Mouse (Mus musculus) lung, postnatal 36 days (tissue): Measurements from ENCODE around the gene 1810062G17Rik.
A peak's percentile ranks its signal among the peaks of the same experiment; 100 is the strongest.

ENCODE experiments used
- DNase-seq: peaks from one replicate; pipeline ENCODE4 v3.0.0; 2022; ENCODE audit warnings: mixed read lengths

Gene 1810062G17Rik

DNA sequence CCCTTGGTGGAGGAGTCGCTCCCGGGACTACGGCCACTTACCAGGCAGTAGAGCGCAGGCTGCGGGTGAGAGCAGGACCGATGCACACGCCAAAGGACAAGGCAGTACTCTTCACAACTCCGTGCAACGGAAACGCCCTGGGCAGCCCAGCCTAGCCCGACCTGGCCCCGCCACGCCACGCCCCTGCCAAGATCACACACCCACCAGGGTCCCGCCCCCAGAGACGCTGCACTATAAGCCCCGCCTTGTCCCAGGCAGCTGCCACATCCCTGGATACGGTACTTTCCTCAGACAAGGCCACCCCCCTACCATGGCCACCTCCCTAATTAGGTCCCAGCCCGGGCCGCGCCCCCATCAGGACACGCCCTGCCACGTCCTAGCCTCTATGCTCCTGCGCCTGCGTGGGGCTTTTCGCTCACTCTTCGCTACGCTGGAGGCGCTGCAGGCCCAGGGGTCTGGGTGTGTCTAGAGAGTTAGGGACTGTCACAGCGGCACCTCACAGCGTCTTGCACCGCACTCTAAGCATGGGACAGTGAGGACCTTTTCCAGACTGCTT is at the start of gene 1810062G17Rik, which contains the start of gene Anxa5:
Gene 1810062G17Rik (plus strand): TSS at position 406 of the 556 bp plus-strand sequence.
Gene Anxa5 (minus strand): TSS at position 363 of the 556 bp plus-strand sequence.
- peak; percentile 99 for DNase-seq

DNA sequence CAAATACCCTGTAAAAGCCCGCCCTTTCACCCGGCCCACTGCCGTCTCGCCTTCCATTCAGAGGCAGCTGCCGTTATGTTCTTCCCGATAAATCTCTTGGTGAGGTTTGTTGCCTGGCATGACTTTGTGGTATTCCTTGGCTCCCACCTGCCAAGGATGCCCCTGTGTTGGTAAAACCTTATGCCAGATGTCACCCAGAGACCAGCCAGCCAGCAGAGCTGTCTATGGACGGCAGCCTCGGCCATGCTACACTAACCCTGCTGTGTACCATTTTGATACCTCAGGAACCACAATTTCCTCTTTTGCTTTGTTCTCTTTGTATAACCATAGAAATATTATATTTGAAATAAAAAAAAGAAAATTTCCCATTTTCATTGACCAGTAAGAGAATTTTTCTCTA is 48.4 kb upstream of the 1810062G17Rik start:
- no peak for DNase-seq

DNA sequence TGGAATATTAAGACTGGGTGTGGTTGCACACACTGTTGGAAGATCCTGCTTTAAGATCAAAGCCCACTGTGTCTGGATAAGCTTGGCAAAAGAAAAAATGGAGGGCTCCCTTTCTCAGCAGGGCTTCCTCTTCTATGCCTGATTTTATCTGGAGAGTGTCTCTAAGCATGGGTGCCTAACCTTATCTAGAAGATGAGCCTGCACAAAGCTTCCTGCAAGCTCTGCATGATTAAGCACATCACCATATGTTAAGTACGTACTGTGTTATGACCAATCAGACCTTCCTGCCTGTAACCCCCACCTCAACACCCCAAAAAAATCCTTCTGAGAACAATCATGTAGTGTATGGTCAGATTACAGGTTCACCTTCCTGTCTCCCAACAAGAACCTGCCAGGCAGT is 45.4 kb upstream of the 1810062G17Rik start:
- DNase-seq = no peak

DNA sequence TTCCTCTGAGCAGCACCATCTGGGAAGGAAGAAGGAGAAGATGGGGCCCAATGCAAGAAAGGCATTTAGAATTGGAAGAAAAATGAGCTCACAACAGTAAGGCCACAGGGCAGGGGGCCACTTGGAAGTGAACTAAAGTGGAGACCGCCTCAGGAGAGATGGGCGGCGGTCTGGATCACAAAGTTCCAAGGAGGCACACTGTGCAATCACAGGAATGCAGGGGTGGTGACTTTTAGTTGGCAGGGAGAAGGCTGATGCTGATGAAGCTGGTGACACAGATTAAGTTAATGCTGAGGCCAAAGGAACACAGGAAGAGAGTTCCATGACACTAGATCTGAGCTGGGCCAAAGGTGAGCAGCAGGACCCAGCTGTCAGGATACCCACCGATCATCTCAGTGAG is 35.5 kb upstream of the 1810062G17Rik start:
- peak; percentile 17 for DNase-seq

DNA sequence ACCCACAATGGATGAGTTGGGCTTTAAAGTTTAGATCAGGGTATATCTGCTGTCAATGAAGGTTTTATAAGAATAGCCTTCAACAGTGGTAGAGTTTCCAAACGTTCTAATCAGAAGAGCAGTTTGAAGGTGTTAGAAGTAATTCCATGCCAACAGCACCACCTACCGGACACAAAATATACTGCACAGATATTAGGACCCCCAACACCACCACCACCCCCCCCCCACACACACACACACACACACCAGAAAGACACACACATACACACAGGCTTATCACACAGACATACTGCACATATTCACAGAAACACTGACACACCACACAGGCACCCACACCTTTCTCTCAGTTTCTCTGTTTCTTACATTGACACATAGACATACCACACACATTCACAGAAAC is 33.3 kb upstream of the 1810062G17Rik start:
- DNase-seq = peak; percentile 73

DNA sequence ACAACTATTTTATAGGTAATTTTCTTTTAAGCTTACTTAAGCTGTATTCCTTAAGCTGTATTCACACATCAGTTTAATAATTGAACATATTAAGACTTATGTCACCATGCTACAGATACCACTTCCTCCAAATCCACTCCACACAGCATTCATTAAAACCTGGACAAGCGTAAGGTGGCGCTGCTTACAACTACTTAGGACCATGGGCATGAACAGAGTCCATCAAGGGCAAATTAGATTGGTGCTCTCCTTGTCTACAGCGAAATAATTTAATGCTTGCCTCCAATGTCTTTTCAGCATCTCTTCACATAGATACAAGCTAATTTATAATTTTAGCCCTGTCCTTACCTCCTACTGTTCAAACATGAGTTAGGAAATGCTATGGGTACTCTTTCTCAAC is 29.7 kb upstream of the 1810062G17Rik start:
- no peak for DNase-seq

DNA sequence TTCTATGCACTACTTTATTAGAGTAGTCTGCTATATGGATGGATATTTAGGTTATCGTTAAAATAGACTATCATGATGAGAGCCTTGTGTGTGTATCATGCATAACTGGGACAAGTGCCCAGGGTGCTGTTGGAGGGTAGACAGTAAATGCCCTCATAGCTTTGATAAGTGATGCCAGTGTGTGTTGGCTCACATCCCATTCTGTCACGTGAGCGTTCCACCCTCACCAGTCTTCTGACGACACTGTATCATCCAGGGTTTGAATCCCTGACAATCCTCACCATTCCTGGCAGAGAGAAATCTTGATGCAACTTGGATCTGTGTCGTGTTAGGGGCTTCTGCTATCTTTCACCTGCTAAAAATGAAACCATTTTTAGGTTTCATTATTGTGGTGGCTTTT is 29.2 kb upstream of the 1810062G17Rik start:
- peak; percentile 13 for DNase-seq

DNA sequence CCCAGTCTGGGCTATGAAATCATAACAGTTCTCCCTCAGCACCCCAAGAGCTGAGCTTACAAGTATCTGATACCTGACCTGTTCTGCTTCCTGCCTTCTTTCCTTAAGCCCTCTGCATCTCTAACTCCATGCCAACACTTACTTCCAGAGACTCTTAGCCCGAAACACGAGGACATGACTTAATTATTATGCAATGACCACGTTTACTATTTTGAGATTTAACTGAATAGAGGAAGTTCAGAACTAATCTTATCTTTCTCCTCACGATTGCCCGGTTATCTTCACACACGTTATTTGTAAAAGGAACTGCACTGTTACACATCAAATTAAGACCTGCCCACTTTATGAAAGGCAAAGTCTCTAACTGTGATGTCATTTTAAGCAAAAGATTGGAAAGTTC is 28.8 kb upstream of the 1810062G17Rik start:
- peak; percentile 23 for DNase-seq

DNA sequence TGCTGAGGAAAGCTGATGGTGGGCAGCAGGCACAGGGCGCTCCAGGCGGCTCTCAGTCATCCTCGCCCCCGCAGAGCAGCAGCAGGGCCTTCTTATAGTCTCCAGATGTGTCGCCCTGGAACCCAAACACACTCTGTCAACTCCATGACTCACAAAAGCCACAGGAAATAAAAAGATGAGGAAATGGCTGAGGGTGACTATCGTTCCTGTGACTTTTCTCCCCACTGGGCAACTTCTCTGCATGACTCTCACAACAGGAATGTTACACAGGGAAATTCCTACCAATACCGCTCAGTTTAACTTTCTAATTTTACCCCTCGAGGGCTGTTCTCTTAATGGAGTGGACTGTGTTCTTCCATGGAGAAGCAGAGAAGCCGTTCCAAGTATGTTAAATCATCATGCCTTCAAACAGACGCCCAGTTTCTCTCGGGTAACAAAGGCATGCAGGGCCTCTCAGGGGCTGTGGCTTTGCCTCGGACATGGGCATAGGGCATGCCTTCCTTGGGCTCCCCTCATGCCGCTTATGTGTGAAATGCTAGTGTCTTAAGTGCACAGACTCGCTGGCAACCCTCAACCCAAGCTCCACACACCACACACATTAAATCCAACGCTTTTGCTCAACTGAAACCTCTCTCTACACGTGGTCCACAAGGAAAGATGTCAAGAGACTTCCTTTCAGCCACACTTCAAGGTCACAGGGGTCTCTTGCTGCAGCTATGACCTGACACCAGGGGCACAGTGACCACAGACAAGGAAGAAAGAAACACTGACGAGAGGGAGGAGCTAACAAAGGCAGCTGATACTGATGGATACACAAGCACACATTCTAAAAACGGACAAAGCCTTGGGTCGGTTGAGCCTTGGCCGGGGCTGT is 26.2 kb upstream of the 1810062G17Rik start:
- peak; percentile 66 for DNase-seq

DNA sequence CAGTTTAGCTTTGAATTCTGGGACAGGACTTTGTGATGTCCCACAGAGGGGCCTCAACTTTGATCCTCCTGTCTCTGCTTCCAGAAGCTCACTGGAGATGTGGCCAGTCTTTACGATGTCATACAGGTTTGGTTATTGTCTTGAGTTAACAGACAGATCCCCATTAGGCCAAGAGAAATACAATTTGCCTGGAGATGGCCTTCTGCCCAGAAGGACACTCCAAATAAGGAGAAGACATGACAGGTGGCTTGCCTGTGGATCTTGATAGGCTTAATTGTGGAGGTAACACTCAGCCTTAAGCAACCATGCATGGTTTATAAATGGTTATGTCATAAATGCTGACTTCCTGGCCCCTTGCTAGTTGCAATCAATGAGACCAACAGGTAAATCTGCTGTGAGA is 23.2 kb upstream of the 1810062G17Rik start:
- DNase-seq = no peak

DNA sequence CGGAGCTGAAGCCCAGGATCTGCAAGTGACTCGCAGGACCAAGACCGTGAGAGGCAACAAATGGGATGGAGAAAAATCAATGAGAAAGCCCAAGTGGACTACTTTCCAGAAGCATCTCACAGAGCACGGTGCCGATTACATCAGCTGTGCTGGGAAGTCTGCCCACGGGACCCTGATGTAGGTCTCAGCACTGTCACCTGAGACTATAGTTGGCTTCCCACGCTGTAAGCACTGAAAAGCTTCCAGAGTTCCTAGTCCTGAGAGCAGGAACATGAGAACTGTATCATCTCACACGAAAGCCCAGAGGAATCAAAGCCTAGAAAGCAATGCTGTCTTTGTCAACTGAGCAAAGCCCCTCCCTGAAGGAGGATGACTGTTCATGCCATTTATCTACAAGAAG is 20.6 kb upstream of the 1810062G17Rik start:
- DNase-seq = no peak

DNA sequence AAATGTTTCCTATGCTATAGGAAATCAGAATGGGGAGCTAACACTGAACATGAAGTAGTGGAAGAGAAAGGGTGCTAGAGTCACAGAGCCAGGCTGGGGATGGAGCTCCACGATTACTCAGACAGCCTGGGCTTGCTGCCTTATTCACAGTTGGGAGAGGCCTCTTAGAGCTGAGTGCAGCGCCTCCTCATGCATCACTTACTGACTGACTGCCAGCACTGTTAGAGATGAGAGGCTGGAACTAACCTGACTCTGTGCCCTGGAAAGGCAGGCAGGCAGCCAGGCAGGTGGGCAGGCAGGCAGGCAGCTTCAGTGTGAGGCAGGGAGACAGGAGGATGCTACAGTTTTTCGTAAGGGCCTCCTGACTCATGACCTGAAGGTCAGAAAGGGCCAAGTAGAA is 20.2 kb upstream of the 1810062G17Rik start:
- no peak for DNase-seq

DNA sequence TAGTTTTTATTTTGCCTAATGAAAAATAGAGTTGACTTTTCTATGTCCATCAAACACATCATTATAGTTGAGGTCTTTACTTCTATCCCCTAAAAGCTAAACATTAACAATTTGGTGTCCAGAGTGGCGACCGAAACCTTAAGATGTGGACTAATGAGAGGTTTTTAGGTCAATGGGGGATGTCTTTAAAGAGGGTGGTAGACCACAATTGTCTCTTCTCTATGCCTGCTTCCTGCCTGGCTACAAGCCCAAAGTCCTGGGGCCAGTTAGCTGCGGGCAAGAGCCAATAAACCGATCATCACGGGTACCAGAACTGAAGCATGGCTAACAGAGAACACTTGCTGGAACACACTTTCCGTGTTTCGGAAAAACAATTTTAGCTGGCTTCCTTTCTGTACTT is 15.0 kb upstream of the 1810062G17Rik start:
- DNase-seq = no peak

DNA sequence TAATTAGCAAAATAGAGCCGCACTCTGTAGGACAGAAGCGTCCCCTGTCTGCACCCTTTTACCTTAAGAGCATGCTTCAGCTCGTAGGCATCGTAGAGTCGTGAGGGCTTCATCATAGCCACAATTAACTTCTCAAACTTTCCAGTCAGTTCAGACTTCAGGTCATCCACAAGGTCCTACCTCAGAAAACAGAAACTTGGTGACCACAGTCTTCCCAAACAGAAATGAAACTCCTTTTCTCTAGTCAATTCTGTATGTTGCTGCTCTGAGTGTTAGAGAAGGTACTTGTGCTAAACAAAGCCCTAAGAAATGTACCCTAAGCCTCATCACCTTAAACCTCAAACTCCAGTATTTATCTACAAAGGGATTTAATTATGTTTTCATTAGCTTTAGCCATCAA is 13.9 kb upstream of the 1810062G17Rik start:
- DNase-seq = no peak

DNA sequence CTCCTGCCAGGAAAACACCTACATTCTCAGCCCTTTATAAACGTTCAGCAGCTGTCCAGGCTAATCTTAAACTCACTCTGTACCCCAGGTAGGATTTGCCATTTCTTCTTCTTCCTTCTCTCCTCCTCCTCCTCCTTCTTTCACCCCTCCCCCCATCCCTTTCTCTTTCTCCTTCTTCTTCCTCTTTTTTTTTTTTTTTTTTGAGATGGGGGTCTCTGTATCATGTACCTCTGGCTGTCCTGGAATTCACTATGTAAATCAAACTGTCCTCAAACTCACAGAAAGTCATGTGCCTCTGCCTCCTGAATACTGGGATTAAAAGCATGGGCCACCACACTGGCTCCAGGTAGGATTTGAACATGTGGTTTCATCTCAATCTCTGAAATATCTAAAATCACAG is 13.4 kb upstream of the 1810062G17Rik start:
- no peak for DNase-seq

DNA sequence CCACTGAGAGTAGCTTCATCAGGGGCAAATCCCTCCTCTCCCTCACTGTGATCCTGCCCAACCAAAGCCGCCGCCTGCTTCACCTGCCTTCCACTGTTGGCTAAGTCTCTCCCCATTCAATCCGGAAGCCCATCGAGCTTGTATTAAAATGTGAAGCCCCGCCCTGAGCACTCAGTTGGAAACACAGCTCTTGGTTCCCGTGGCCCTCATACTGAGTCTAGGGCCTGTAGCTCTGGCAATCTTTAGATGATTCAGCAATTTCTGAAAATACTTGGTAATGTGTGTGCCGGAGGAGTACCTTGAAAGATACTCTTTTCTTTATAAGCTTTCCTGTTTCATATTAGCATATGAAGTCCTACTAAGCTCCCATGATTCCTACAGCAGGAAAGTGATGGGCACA is 10.2 kb upstream of the 1810062G17Rik start:
- peak; percentile 31 for DNase-seq

DNA sequence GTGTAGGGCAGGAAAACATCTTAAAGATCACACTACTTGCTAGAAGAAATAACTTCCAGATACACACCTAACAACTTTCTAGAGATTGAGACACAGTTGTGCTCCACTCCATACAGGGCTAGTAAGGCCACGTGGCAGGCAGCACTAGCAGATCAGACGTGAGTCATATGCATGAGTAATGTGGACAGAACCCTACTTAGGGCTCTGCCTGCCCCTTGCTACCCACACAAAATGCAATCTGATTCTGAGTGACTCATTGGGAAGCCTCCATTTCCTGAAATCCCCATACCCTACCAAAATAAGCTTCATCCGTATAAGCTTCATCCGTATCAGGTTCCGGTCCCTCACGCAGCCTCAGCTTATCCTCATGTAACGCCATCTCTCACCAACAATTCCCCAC is 8.1 kb upstream of the 1810062G17Rik start:
- DNase-seq = peak; percentile 53

DNA sequence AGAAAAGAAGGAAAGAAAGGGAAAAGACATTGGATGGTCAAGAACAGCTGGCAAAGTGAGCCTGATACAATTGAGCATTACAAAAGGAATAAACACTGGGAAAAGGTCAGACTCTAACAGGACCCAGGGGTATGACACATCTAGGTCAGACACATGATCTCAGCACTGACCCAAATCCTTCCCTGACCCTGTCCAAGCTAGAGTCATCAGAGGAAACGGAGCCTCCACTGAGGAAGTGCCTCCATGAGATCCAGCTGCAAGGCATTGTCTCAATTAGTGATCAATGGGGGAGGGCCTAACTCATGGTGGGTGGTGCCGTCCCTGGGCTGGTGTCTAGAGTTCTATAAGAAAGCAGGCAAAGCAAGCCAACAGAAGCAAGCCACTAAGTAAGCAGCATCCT is 6.9 kb upstream of the 1810062G17Rik start:
- peak; percentile 50 for DNase-seq

DNA sequence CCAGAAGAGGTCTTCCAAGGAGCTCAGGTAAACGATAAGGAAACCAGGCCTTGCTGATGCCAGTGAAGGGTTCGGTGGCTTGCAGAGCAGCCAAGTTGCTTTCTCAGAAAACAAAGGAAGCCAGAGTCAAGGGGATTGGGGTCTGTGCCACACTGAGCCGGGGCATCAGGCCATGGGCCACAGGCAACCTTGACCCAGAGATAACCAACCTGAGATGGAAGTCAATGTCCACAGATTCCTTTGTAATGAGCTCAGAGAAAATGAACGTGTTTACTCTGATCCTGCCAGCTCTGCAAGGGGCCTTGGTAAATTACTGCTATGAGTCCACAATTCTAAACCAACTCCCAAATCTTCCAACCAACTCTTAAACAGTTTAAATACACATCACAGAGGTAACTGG is 3.9 kb upstream of the 1810062G17Rik start:
- no peak for DNase-seq

DNA sequence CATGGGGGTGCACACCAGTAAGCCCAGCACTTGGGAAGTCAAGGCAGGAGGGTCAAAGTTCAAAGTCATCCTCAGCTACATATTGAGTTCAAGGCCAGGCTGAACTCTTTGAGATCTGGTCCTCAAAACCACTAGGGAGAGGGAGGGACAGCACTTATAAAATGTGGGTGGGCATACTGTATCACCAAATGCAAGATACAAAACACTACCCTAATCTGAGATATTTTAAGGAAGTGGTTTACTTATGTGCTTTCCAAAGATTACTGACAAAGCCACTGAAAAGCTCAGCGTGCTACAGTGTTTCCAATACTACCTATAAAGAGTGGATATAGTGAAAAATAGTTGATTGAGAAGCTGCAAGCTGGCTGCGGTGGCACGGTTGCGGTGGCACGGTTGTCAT is 2.5 kb upstream of the 1810062G17Rik start:
- DNase-seq = no peak

DNA sequence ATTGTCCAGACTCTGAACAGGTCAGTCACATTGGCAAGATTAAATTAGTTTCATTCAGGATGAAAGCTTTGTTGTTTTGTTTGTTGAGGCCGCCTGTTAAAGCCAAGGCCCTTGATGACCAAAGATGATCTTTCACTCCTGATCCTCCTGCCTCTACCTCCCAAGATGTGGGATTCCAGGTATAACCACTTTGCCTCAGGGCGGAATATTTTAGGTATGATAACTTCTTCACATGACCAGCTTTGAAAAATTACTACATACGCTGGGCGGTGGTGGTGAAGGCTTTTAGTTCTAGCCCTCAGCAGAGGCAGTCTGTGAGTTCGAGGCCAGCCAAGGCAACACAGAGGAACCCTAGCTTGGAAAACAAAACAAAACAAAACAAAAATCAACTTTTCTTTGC is 1.3 kb upstream of the 1810062G17Rik start:
- no peak for DNase-seq

DNA sequence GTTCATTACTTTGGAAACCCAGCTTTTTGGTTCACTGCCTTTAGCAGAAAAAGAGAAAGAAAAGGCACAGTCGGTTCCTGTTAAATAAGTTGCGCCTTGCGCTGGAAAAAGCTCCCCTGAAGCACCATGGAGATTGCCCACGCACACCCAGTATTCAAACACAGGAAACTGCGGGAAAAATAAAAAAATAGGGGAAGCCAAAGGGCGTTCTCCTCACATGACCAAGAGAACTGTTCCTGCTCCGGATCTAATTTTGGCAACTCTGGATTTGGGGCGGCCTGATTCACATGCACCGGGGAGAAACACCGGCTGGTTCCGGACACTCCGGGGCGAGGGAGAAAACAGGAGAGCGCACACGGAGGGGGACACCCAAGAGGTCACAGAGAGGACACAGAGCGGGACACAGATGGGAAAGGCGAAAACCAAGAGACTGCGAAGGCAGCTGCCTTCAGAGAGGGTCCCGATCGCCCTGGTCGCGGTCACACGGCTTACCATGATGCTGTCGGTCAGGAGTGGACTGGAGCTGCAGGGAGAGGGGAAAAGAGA is 726 bp upstream of the 1810062G17Rik start:
- peak; percentile 72 for DNase-seq

DNA sequence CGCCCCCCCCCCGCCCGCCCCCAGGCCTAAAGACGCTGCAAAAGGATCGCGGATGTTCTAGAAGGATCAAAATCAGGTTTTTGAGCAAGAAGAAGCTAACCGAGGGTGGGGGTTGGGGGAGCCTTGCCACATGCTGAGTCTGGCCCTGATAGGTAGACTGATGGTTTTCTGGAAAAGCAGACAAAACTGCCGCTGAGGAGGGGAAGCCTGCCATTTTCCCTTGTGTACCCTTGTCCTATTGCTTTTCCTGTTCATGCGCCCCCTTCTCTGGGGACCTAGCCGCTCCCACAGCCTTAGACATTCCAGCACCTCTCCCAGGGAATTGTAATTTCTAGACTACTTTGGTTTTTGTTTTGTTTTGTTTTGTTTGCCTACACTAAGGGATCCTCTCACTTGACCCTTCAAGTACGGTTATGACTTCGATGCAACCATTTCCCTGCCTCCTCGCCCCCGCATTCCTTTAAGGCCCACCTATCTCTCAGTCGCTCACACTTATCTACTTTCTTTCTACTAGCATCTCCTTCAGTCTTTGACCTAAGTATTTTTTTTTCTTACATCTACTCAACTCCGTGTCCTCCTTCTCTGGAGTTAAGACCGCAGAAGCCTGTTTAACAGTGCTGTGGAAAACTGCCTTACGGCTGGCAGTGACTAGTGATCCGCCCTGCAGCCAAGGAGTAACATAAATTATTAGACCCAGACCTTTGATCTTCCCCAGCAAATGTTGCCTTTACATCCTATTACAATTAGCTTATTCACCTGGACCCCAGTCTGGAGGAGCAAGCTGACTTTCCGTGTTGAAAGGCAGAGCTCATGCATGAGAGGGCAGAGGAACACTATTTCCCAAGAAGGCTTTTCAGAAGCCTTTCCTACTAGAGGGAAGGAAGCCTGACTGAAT is 771 bp downstream of the 1810062G17Rik start:
- DNase-seq = no peak
